Comparison of ENCODE assay signal across 12 mouse cellular contexts in the genomic region with DNA sequence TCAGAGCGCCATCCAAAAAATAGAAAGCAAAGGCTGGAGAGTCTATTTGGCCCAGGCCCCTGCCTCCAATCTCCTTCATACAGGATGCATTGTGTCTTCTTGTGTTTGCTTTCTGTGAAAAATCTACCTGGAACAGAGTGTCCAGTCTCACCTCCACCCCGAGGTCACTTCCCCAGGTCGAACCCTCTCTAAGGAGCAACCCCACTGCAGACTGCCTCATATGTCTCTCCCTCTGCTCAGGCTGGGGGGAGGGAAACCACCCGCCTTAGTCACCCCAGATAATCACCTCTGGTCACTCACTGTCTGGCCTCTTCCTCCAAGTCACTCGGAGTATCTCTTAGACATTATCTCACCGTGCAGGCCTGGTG. TPM values are rescaled to one million over a fixed set of nuclear protein-coding genes. Genes with fewer than 3 reads are reported as not detected.
DNase-seq lines count a peak whose midpoint lies in the region; ATAC-seq and TF ChIP-seq lines count a peak whose summit lies in the region.
"Had no signal": no experiment of that assay in that cellular context is flagged by ENCODE, and none has a peak within 500 bp of the region (broad histone marks: within the 10 kb centered on the region; RNA-seq: fewer than 3 reads in every experiment).

No protein-coding gene starts in this region.

- H3K4me2 ChIP-seq in heart, embryonic 14.5 days (ENCODE audit: low read length): peak overlapping the region; percentile 61
- no peak overlapping the region for H3K4me2 ChIP-seq in midbrain, embryonic 14.5 days (ENCODE audit: low read length)
- H3K4me2 ChIP-seq in intestine, embryonic 16.5 days (ENCODE audit: low read depth, low read length): peak overlapping the region; percentile 44
- peak overlapping the region; percentile 39 for H3K4me2 ChIP-seq in neural tube, embryonic 15.5 days

- no peak overlapping the region for H3K27ac ChIP-seq in heart, embryonic 14.5 days (replicated peaks in 1 of 2; ENCODE audit: control insufficient read depth in 1 of 2, insufficient read depth in 1 of 2, low read depth in 2 of 2, low read length in 2 of 2)
- no peak overlapping the region for H3K27ac ChIP-seq in heart, adult 2 months
- no peak overlapping the region for H3K27ac ChIP-seq in midbrain, embryonic 10.5 days (replicated peaks)
- H3K27ac ChIP-seq in midbrain, embryonic 14.5 days (replicated peaks; ENCODE audit: low read depth, low read length): no peak overlapping the region
- H3K27ac ChIP-seq in intestine, embryonic 16.5 days (ENCODE audit: low read length): no peak overlapping the region
- H3K27ac ChIP-seq in neural tube, embryonic 15.5 days (replicated peaks): no peak overlapping the region

- TF ChIP-seq CTCF in heart, adult 2 months (IDR thresholded peaks at IDR 0.05): no peak; the same call in 1 of the 2 replicates

- H3K9ac ChIP-seq in heart, embryonic 14.5 days (ENCODE audit: low read length): no peak overlapping the region
- H3K9ac ChIP-seq in heart, adult 2 months (ENCODE audit: low read depth, low read length): no peak overlapping the region
- H3K9ac ChIP-seq in midbrain, embryonic 14.5 days (replicated peaks; ENCODE audit: low read length): no peak overlapping the region
- H3K9ac ChIP-seq in intestine, embryonic 16.5 days (ENCODE audit: low read depth, low read length): no peak overlapping the region
- no peak overlapping the region for H3K9ac ChIP-seq in neural tube, embryonic 15.5 days (replicated peaks)

- no peak for ATAC-seq in heart, embryonic 14.5 days (ENCODE audit: insufficient number of reproducible peaks, insufficient read depth, low FRiP score, low read depth)
- ATAC-seq in midbrain, embryonic 14.5 days (ENCODE audit: low FRiP score, low TSS enrichment): no peak
- ATAC-seq in intestine, embryonic 16.5 days: peak; percentile 33; the same call in 1 of the 2 replicates
- no peak; the same call in 1 of the 2 replicates for ATAC-seq in neural tube, embryonic 15.5 days (ENCODE audit: low FRiP score)

- H3K27me3 ChIP-seq in heart, embryonic 14.5 days (ENCODE audit: control insufficient read depth, insufficient read depth, low read length): peaks cover 5% of the 10 kb centered on the region
- H3K27me3 ChIP-seq in heart, adult 2 months (ENCODE audit: control insufficient read depth, insufficient read depth, low read length): no peaks in the 10 kb centered on the region
- H3K27me3 ChIP-seq in midbrain, embryonic 10.5 days (ENCODE audit: low read depth, poor library complexity, severe bottlenecking): peaks cover 55% of the 10 kb centered on the region
- no peaks in the 10 kb centered on the region for H3K27me3 ChIP-seq in midbrain, embryonic 14.5 days (ENCODE audit: control insufficient read depth, insufficient read depth, low read length)
- no peaks in the 10 kb centered on the region for H3K27me3 ChIP-seq in intestine, embryonic 16.5 days (replicated peaks; ENCODE audit: control insufficient read depth, insufficient read depth, low read length)
- H3K27me3 ChIP-seq in neural tube, embryonic 15.5 days (replicated peaks): no peaks in the 10 kb centered on the region; the same call in 1 of the 2 replicates

- H3K4me3 ChIP-seq in heart, embryonic 14.5 days (ENCODE audit: control insufficient read depth in 1 of 2, insufficient read depth in 1 of 2, low read depth in 1 of 2, low read length in 2 of 2): no peak overlapping the region
- no peak overlapping the region for H3K4me3 ChIP-seq in heart, adult 2 months
- H3K4me3 ChIP-seq in midbrain, embryonic 10.5 days: 0 out of 2 replicates have a peak overlapping the region, but pooled peaks have one; percentile 32
- H3K4me3 ChIP-seq in midbrain, embryonic 14.5 days (replicated peaks; ENCODE audit: low read depth, low read length): no peak overlapping the region
- no peak overlapping the region for H3K4me3 ChIP-seq in intestine, embryonic 16.5 days (ENCODE audit: low read length)
- no peak overlapping the region for H3K4me3 ChIP-seq in neural tube, embryonic 15.5 days (replicated peaks)

- no peaks in the 10 kb centered on the region for H3K36me3 ChIP-seq in heart, embryonic 14.5 days (ENCODE audit: control insufficient read depth, insufficient read depth, low read length)
- no peaks in the 10 kb centered on the region for H3K36me3 ChIP-seq in heart, adult 2 months (ENCODE audit: control insufficient read depth, insufficient read depth, low read length)
- no peaks in the 10 kb centered on the region for H3K36me3 ChIP-seq in midbrain, embryonic 10.5 days
- no peaks in the 10 kb centered on the region for H3K36me3 ChIP-seq in midbrain, embryonic 14.5 days (ENCODE audit: control insufficient read depth, insufficient read depth, low read length)
- no peaks in the 10 kb centered on the region for H3K36me3 ChIP-seq in intestine, embryonic 16.5 days (ENCODE audit: control insufficient read depth, insufficient read depth, low read length)
- H3K36me3 ChIP-seq in neural tube, embryonic 15.5 days: no peaks in the 10 kb centered on the region

- no peaks in the 10 kb centered on the region for H3K9me3 ChIP-seq in heart, embryonic 14.5 days (ENCODE audit: control insufficient read depth, low read length)
- H3K9me3 ChIP-seq in midbrain, embryonic 10.5 days (replicated peaks): no peaks in the 10 kb centered on the region
- H3K9me3 ChIP-seq in midbrain, embryonic 14.5 days (ENCODE audit: control insufficient read depth, low read length): no peaks in the 10 kb centered on the region
- no peaks in the 10 kb centered on the region for H3K9me3 ChIP-seq in intestine, embryonic 16.5 days (ENCODE audit: control insufficient read depth, low read length)
- no peaks in the 10 kb centered on the region for H3K9me3 ChIP-seq in neural tube, embryonic 15.5 days (replicated peaks)

- 19% methylated on average over 6 of the region's 6 CpGs for WGBS in heart, embryonic 14.5 days
- 30% methylated on average over 6 of the region's 6 CpGs for WGBS in heart, adult 2 months
- 38% methylated on average over 6 of the region's 6 CpGs for WGBS in midbrain, embryonic 10.5 days
- WGBS in midbrain, embryonic 14.5 days: 40% methylated on average over 6 of the region's 6 CpGs
- WGBS in intestine, embryonic 16.5 days: 26% methylated on average over 6 of the region's 6 CpGs
- 33% methylated on average over 6 of the region's 6 CpGs for WGBS in neural tube, embryonic 15.5 days

- H3K4me1 ChIP-seq in heart, embryonic 14.5 days (ENCODE audit: control insufficient read depth in 2 of 2, insufficient read depth in 2 of 2, low read length in 2 of 2): peaks cover 4% of the 10 kb centered on the region in 2 experiments; a peak in 3 of 4 replicates
- no peaks in the 10 kb centered on the region for H3K4me1 ChIP-seq in heart, adult 2 months (ENCODE audit: control insufficient read depth, insufficient read depth, low read length)
- peaks cover 41% of the 10 kb centered on the region for H3K4me1 ChIP-seq in midbrain, embryonic 10.5 days
- H3K4me1 ChIP-seq in midbrain, embryonic 14.5 days (ENCODE audit: control insufficient read depth, insufficient read depth, low read length): peaks cover 4% of the 10 kb centered on the region; the same call in 1 of the 2 replicates
- H3K4me1 ChIP-seq in intestine, embryonic 16.5 days (ENCODE audit: control insufficient read depth, insufficient read depth, low read length): 0 out of 2 replicates have a peak, but pooled peaks cover 3% of the 10 kb centered on the region
- no peaks in the 10 kb centered on the region for H3K4me1 ChIP-seq in neural tube, embryonic 15.5 days

- no peaks in the 10 kb centered on the region for H3K79me2 ChIP-seq in heart, adult 2 months (replicated peaks; ENCODE audit: control insufficient read depth, insufficient read depth, low read length)

- DNase-seq in heart, adult 2 months: no peak
- no peak for DNase-seq in midbrain, embryonic 10.5 days (ENCODE audit: low spot score)
- DNase-seq in midbrain, embryonic 14.5 days: no peak
- DNase-seq in frontal cortex, adult 2 months (ENCODE audit: extremely low spot score in 1 of 2, low spot score in 1 of 2): no peak
- no peak for DNase-seq in embryo, embryonic 11 days

- TF ChIP-seq POLR2A in heart, adult 2 months (IDR thresholded peaks at IDR 0.05; ENCODE audit: insufficient read depth, low read depth, low read length): no peak

- no peak for TF ChIP-seq EP300 in heart, adult 2 months (IDR thresholded peaks at IDR 0.05; ENCODE audit: insufficient read depth, low read depth, low read length)

- intact Hi-C loops in heart, adult 2 months (cut with DNase I): loop anchor here (1.0 kb wide), 1 partner anchor 115 kb away; no protein-coding TSS in a partner anchor

RNA-seq across cellular contexts. Expression of a gene that starts 29.0 kb away (rescaled TPM):
- not detected in 2 replicates for polyA plus RNA-seq in heart, embryonic 14.5 days (2014; fragmentation: Nextera tagmentation; extraction: Ambion mirVana)
- not detected for total RNA-seq in heart, adult 2 months (2021)
- 0.12 TPM in 1 of 2 replicates, not detected in the other for polyA plus RNA-seq in heart, adult 2 months (2012; rRNA removed)
- not detected in 2 replicates for polyA plus RNA-seq in midbrain, embryonic 10.5 days (2016; fragmentation: Nextera tagmentation; extraction: Ambion mirVana)
- polyA plus RNA-seq in midbrain, embryonic 14.5 days (2014; fragmentation: Nextera tagmentation; extraction: Ambion mirVana): not detected in 2 replicates
- not detected in 2 replicates for polyA plus RNA-seq in intestine, embryonic 16.5 days (2015; fragmentation: Nextera tagmentation; extraction: Ambion mirVana)
- polyA plus RNA-seq in neural tube, embryonic 15.5 days (2015; fragmentation: Nextera tagmentation; extraction: Ambion mirVana): 0.20 TPM in 1 of 2 replicates, not detected in the other
- 0.12 TPM in 1 of 2 replicates, not detected in the other for polyA plus RNA-seq in frontal cortex, adult 2 months (2012; rRNA removed)
- total RNA-seq: left cerebral cortex, adult 18-20 months; monocyte, adult 5-6 weeks had no signal
- polyA plus RNA-seq: brain, embryonic 14.5 days; CD4-positive, CD25-positive, alpha-beta regulatory T cell, adult 4 months had no signal
